Mouse (Mus musculus) B cell, adult 62 days (primary cell): Measurements from ENCODE around the gene Oxsm. TPM values are rescaled to one million over a fixed set of nuclear protein-coding genes. Genes with fewer than 3 reads are reported as not detected.

ENCODE experiments used
- total RNA-seq: library from RNA; stranded (reverse); gene quantifications from 4 replicates; pipeline ENCODE4 v1.2.4, GENCODE M21; 2023

The Oxsm gene
- total RNA-seq, result 7.4 to 9.8 TPM (median 8.0 TPM) in 4 replicates

GRCm38 (mm10) chr14:16249171-16249874 is at the start of gene Oxsm, which contains the start of gene Ngly1:
Gene Oxsm, minus strand, starts transcription at chr14:16249808.
Gene Ngly1, plus strand, starts transcription at chr14:16249280.

Other genes starting within 250 kb of the Oxsm start
- 40.3 to 43.4 TPM (median 42.9 TPM) in 4 replicates for gene Ngly1, start 528 bp downstream of the Oxsm start, total RNA-seq
- 190 to 207 TPM (median 192 TPM) in 4 replicates for gene Top2b, start 115.4 kb upstream of the Oxsm start, total RNA-seq